Mouse (Mus musculus) midbrain, embryonic 13.5 days (tissue): Measurements from ENCODE around the gene 1700012B09Rik. TPM values are rescaled to one million over a fixed set of nuclear protein-coding genes. Genes with fewer than 3 reads are reported as not detected.

ENCODE experiments used
- ATAC-seq: fragments of 200-750 bp; cut with Nextera tagmentation; 2 replicates; pipeline ENCODE4 v1.8.0; 2017; ENCODE audit warnings: mild to moderate bottlenecking, moderate TSS enrichment, moderate library complexity
- H3K27ac ChIP-seq: fragments of 300-500 bp; sonication (generic); 2 replicates; pipeline ENCODE4 v1.5.1; 2015; ENCODE audit warnings: inconsistent platforms, mild to moderate bottlenecking, moderate library complexity
- H3K27me3 ChIP-seq: fragments of 300-500 bp; sonication (generic); 2 replicates; pipeline ENCODE4 v1.6.1; 2015; ENCODE audit warnings: mild to moderate bottlenecking, inconsistent platforms
- H3K36me3 ChIP-seq: fragments of 300-500 bp; sonication (generic); 2 replicates; pipeline ENCODE4 v1.6.1; 2015; ENCODE audit warnings: mild to moderate bottlenecking, inconsistent platforms
- H3K4me1 ChIP-seq: fragments of 300-500 bp; sonication (generic); replicated peaks from 2 replicates; pipeline ENCODE4 v1.6.1; 2015; ENCODE audit warnings: inconsistent platforms
- H3K4me2 ChIP-seq: fragments of 300-500 bp; sonication (generic); replicated peaks from 2 replicates; pipeline ENCODE4 v1.6.1; 2015; ENCODE audit warnings: moderate library complexity, mild to moderate bottlenecking, inconsistent platforms
- H3K4me3 ChIP-seq: fragments of 300-500 bp; sonication (generic); replicated peaks from 2 replicates; pipeline ENCODE4 v1.5.1; 2015; ENCODE audit warnings: mild to moderate bottlenecking, inconsistent platforms
- H3K9ac ChIP-seq: fragments of 300-500 bp; sonication (generic); replicated peaks from 2 replicates; pipeline ENCODE4 v1.6.1; 2015; ENCODE audit warnings: mild to moderate bottlenecking, inconsistent platforms
- H3K9me3 ChIP-seq: fragments of 300-500 bp; sonication (generic); 2 replicates; pipeline ENCODE4 v1.6.1; 2016; ENCODE audit warnings: mild to moderate bottlenecking, inconsistent platforms
- WGBS: fragments of 180-500 bp; shearing (Covaris S2); methylation state at CpG from one replicate; pipeline ENCODE4 v1.1.7; 2015; 5-methylcytosine and 5-hydroxymethylcytosine counted together
- polyA plus RNA-seq: library from polyadenylated mRNA; unstranded; fragments of >200 nt; fragmentation: Nextera tagmentation; extraction: Ambion mirVana; gene quantifications from 2 replicates; pipeline ENCODE4 v1.2.1, GENCODE M21; 2015

Gene 1700012B09Rik
- polyA plus RNA-seq, 1 experiment from 2014 or later, result 0.73 TPM

- WGBS, result 86% methylated on average over 6 of the region's 6 CpGs
- no peaks in the 10 kb centered on the region for H3K9me3 ChIP-seq
- H3K4me3 ChIP-seq, result no peak overlapping the region
- no peaks in the 10 kb centered on the region for H3K36me3 ChIP-seq
- no peak overlapping the region for H3K27ac ChIP-seq
- H3K9ac ChIP-seq, result no peak overlapping the region
- H3K27me3 ChIP-seq, result peaks cover 22% of the 10 kb centered on the region
- ATAC-seq, result no peak
- no peak overlapping the region for H3K4me2 ChIP-seq
- H3K4me1 ChIP-seq, result no peaks in the 10 kb centered on the region
Observed at GRCm38 (mm10) chr9:14726005-14726404, 44.8 kb downstream of the 1700012B09Rik start.

GRCm38 (mm10) chr9:14724755-14725420, 45.9 kb downstream of the 1700012B09Rik start:
- Histone ChIP-seq H3K4me2 (no peak overlapping the region), H3K9me3 (no peaks in the 10 kb centered on the region), H3K9ac (no peak overlapping the region), H3K27ac (no peak overlapping the region), H3K4me3 (no peak overlapping the region), H3K4me1 (no peaks in the 10 kb centered on the region), H3K27me3 (peaks cover 22% of the 10 kb centered on the region), H3K36me3 (no peaks in the 10 kb centered on the region)
- 80% methylated on average over 5 of the region's 5 CpGs for WGBS
- ATAC-seq, result no peak

GRCm38 (mm10) chr9:14721610-14722009, 49.2 kb downstream of the 1700012B09Rik start:
- H3K4me2 ChIP-seq, result no peak overlapping the region
- H3K9me3 ChIP-seq, result no peaks in the 10 kb centered on the region
- ATAC-seq, result no peak
- no peak overlapping the region for H3K4me3 ChIP-seq
- no peak overlapping the region for H3K27ac ChIP-seq
- no peak overlapping the region for H3K9ac ChIP-seq
- H3K27me3 ChIP-seq, result peaks cover 21% of the 10 kb centered on the region
- 85% methylated on average over 5 of the region's 5 CpGs for WGBS
- H3K4me1 ChIP-seq, result 0 out of 2 replicates have a peak, but pooled peaks cover 4% of the 10 kb centered on the region
- no peaks in the 10 kb centered on the region for H3K36me3 ChIP-seq

GRCm38 (mm10) chr9:14720384-14720783, 50.4 kb downstream of the 1700012B09Rik start:
- WGBS, result 57% methylated on average over 2 of the region's 2 CpGs
- ATAC-seq, result no peak
- Histone ChIP-seq H3K9me3 (no peaks in the 10 kb centered on the region), H3K9ac (no peak overlapping the region), H3K4me1 (0 out of 2 replicates have a peak, but pooled peaks cover 4% of the 10 kb centered on the region), H3K27me3 (peaks cover 14% of the 10 kb centered on the region), H3K27ac (no peak overlapping the region), H3K4me3 (no peak overlapping the region), H3K36me3 (no peaks in the 10 kb centered on the region), H3K4me2 (no peak overlapping the region)

GRCm38 (mm10) chr9:14718332-14718691, 52.5 kb downstream of the 1700012B09Rik start:
- no peak for ATAC-seq
- Histone ChIP-seq H3K27me3 (peaks cover 11% of the 10 kb centered on the region; the same call in 1 of the 2 replicates), H3K4me2 (peak overlapping the region; percentile 9; the same call in 1 of the 2 replicates), H3K4me3 (no peak overlapping the region), H3K36me3 (no peaks in the 10 kb centered on the region), H3K4me1 (0 out of 2 replicates have a peak, but pooled peaks cover 4% of the 10 kb centered on the region), H3K9ac (no peak overlapping the region), H3K9me3 (no peaks in the 10 kb centered on the region), H3K27ac (no peak overlapping the region)

- Histone ChIP-seq H3K27me3 (peaks cover 11% of the 10 kb centered on the region; the same call in 1 of the 2 replicates), H3K4me1 (0 out of 2 replicates have a peak, but pooled peaks cover 4% of the 10 kb centered on the region), H3K9me3 (no peaks in the 10 kb centered on the region), H3K36me3 (no peaks in the 10 kb centered on the region), H3K4me3 (no peak overlapping the region), H3K27ac (no peak overlapping the region), H3K4me2 (peak overlapping the region; percentile 9; the same call in 1 of the 2 replicates), H3K9ac (no peak overlapping the region)
- WGBS, result 46% methylated on average over 14 of the region's 14 CpGs
- peak; percentile 84 for ATAC-seq
Observed at GRCm38 (mm10) chr9:14717689-14718331, 53.0 kb downstream of the 1700012B09Rik start.

GRCm38 (mm10) chr9:14715258-14715657, 55.6 kb downstream of the 1700012B09Rik start:
- Histone ChIP-seq H3K9ac (no peak overlapping the region), H3K27ac (no peak overlapping the region), H3K9me3 (no peaks in the 10 kb centered on the region), H3K4me2 (no peak overlapping the region), H3K27me3 (no peaks in the 10 kb centered on the region; the same call in 1 of the 2 replicates), H3K36me3 (no peaks in the 10 kb centered on the region), H3K4me1 (0 out of 2 replicates have a peak, but pooled peaks cover 4% of the 10 kb centered on the region), H3K4me3 (no peak overlapping the region)
- 89% methylated on average over 15 of the region's 15 CpGs for WGBS
- no peak for ATAC-seq

GRCm38 (mm10) chr9:14710910-14711309, 59.9 kb downstream of the 1700012B09Rik start:
- H3K36me3 ChIP-seq, result no peaks in the 10 kb centered on the region
- no peak for ATAC-seq
- WGBS, result 87% methylated on average over 3 of the region's 3 CpGs

More at GRCm38 (mm10) chr9:14710910-14711309, 59.9 kb downstream of the 1700012B09Rik start:
- Histone ChIP-seq H3K27me3 (no peaks in the 10 kb centered on the region), H3K4me1 (no peaks in the 10 kb centered on the region), H3K4me3 (no peak overlapping the region), H3K9ac (no peak overlapping the region), H3K27ac (no peak overlapping the region), H3K4me2 (no peak overlapping the region), H3K9me3 (no peaks in the 10 kb centered on the region)

Other genes starting within 250 kb of the 1700012B09Rik start
- gene Amotl1, start 126.0 kb downstream of the 1700012B09Rik start, polyA plus RNA-seq, result 9.8 and 9.9 TPM in 2 replicates
- gene Piwil4, start 30.3 kb downstream of the 1700012B09Rik start, polyA plus RNA-seq, result 0.19 and 0.43 TPM in 2 replicates
- 1.0 and 1.4 TPM in 2 replicates for gene Fut4, start 18.6 kb downstream of the 1700012B09Rik start, polyA plus RNA-seq
- 14.2 and 17.6 TPM in 2 replicates for gene Mre11a, start 13.6 kb upstream of the 1700012B09Rik start, polyA plus RNA-seq
- 38.6 and 45.0 TPM in 2 replicates for gene Ankrd49, start 13.8 kb upstream of the 1700012B09Rik start, polyA plus RNA-seq
- gene Gpr83, start 89.2 kb upstream of the 1700012B09Rik start, polyA plus RNA-seq, result 2.6 and 2.8 TPM in 2 replicates
- gene Izumo1r, start 132.9 kb upstream of the 1700012B09Rik start, polyA plus RNA-seq, result not detected in 2 replicates